Mouse (Mus musculus) frontal cortex, postnatal 10 days (tissue): ENCODE measurements at regions not wholly inside any gene's neighbourhood (a gene's known extent, or its start where the extent isn't known, plus 50 kb on each side); places are given as distances from the start of the nearest gene placed in this dataset.
A peak's percentile ranks its signal among the peaks of the same experiment; 100 is the strongest.

Source experiments
- DNase-seq, 2 experiments: peaks; one replicate each; pipeline ENCODE4 v3.0.0; 2022; ENCODE audit warnings: low spot score in 2 of 2, mixed read lengths in 1 of 2

GRCm38 (mm10) chr8:8562268-8562667 lies 98.8 kb downstream of the Efnb2 start:
- DNase-seq: no peak

GRCm38 (mm10) chr8:8558050-8558449 lies 103.0 kb downstream of the Efnb2 start:
- DNase-seq: no peak

GRCm38 (mm10) chr8:8556152-8556551 lies 104.9 kb downstream of the Efnb2 start:
- DNase-seq: no peak

- no peak for DNase-seq
Measured at GRCm38 (mm10) chr8:8554691-8555090, 106.4 kb downstream of the Efnb2 start.

- DNase-seq: no peak
Measured at GRCm38 (mm10) chr8:8552779-8553178, 108.3 kb downstream of the Efnb2 start.

GRCm38 (mm10) chr8:8536626-8537025 lies 124.4 kb downstream of the Efnb2 start:
- no peak for DNase-seq

GRCm38 (mm10) chr8:8534787-8535186 lies 126.3 kb downstream of the Efnb2 start:
- no peak for DNase-seq

GRCm38 (mm10) chr8:8532907-8533306 lies 128.1 kb downstream of the Efnb2 start:
- DNase-seq: no peak

- DNase-seq: no peak
Measured at GRCm38 (mm10) chr8:8530540-8530939, 130.5 kb downstream of the Efnb2 start.

- DNase-seq: no peak
Measured at GRCm38 (mm10) chr8:8521532-8521931, 139.5 kb downstream of the Efnb2 start.

GRCm38 (mm10) chr8:8519772-8520191 lies 141.3 kb downstream of the Efnb2 start:
- DNase-seq: peak in 1 of 2 experiments; percentile 52

- no peak for DNase-seq
Measured at GRCm38 (mm10) chr8:8517599-8517998, 143.4 kb downstream of the Efnb2 start.

GRCm38 (mm10) chr8:8516272-8516671 lies 144.8 kb downstream of the Efnb2 start:
- no peak for DNase-seq

GRCm38 (mm10) chr8:8499921-8500320 lies 161.1 kb downstream of the Efnb2 start:
- DNase-seq: no peak

GRCm38 (mm10) chr8:8498753-8499152 lies 162.3 kb downstream of the Efnb2 start:
- DNase-seq: no peak

GRCm38 (mm10) chr8:8495472-8495871 lies 165.6 kb downstream of the Efnb2 start:
- DNase-seq: no peak

GRCm38 (mm10) chr8:8494281-8494680 lies 166.8 kb downstream of the Efnb2 start:
- no peak for DNase-seq

- no peak for DNase-seq
Measured at GRCm38 (mm10) chr8:8491908-8492307, 169.1 kb downstream of the Efnb2 start.

- DNase-seq: no peak
Measured at GRCm38 (mm10) chr8:8489784-8490183, 171.3 kb downstream of the Efnb2 start.

- DNase-seq: peak; percentile 22 to 50
Measured at GRCm38 (mm10) chr8:8488695-8489571, 172.1 kb downstream of the Efnb2 start.

GRCm38 (mm10) chr8:8488191-8488694 lies 172.8 kb downstream of the Efnb2 start:
- DNase-seq: no peak

GRCm38 (mm10) chr8:8487706-8488105 lies 173.3 kb downstream of the Efnb2 start:
- no peak for DNase-seq

GRCm38 (mm10) chr8:8486866-8487265 lies 174.2 kb downstream of the Efnb2 start:
- DNase-seq: no peak
